Mouse (Mus musculus) E14TG2a.4 (cell line): ENCODE measurements at regions not wholly inside any gene's neighbourhood (a gene's known extent, or its start where the extent isn't known, plus 50 kb on each side); places are given as distances from the start of the nearest gene placed in this dataset.

Source experiments
- H3K27me3 ChIP-seq: 2 replicates; pipeline ENCODE4 v1.6.1; 2014; ENCODE audit warnings: low read length, control low read depth; ENCODE audit not compliant: insufficient read depth
- H3K36me3 ChIP-seq: 2 replicates; pipeline ENCODE4 v1.6.1; 2014; ENCODE audit warnings: low read length, control low read depth; ENCODE audit not compliant: insufficient read depth
- H3K4me1 ChIP-seq: replicated peaks from 2 replicates; pipeline ENCODE4 v1.6.1; 2014; ENCODE audit warnings: low read depth, low read length, control low read depth
- H3K4me3 ChIP-seq: replicated peaks from 2 replicates; pipeline ENCODE4 v1.5.1; 2014; ENCODE audit warnings: mild to moderate bottlenecking, low read length
- H3K9me3 ChIP-seq: 2 replicates; pipeline ENCODE4 v1.6.1; 2014; ENCODE audit warnings: low read length, control low read depth
- CTCF ChIP-seq: conservative IDR thresholded peaks from 2 replicates; pipeline ENCODE4 v1.5.1; 2014; ENCODE audit warnings: low read length
- NANOG ChIP-seq: IDR thresholded peaks from 2 replicates; pipeline ENCODE4 v1.6.1; 2014; ENCODE audit warnings: borderline replicate concordance, low read length, mixed read lengths
- POU5F1 ChIP-seq: IDR thresholded peaks from 2 replicates; pipeline ENCODE4 v1.6.1; 2014; ENCODE audit warnings: low read length, borderline replicate concordance

- no peak overlapping the region for H3K4me3 ChIP-seq
- no peaks in the 10 kb centered on the region; the same call in 1 of the 2 replicates for H3K27me3 ChIP-seq
- H3K36me3 ChIP-seq: no peaks in the 10 kb centered on the region
- H3K9me3 ChIP-seq: no peaks in the 10 kb centered on the region
- TF ChIP-seq POU5F1: no peak
- peaks cover 24% of the 10 kb centered on the region for H3K4me1 ChIP-seq
These were observed 63.7 kb downstream of the Foxd1 start for GRCm38 (mm10) chr13:98417736-98418135.

- H3K36me3 ChIP-seq: no peaks in the 10 kb centered on the region
- TF ChIP-seq CTCF (no peak), NANOG (no peak)
- H3K9me3 ChIP-seq: no peaks in the 10 kb centered on the region
- peaks cover 11% of the 10 kb centered on the region for H3K4me1 ChIP-seq
- H3K27me3 ChIP-seq: peaks cover 4% of the 10 kb centered on the region
- no peak overlapping the region for H3K4me3 ChIP-seq
These were observed 62.4 kb downstream of the Foxd1 start for GRCm38 (mm10) chr13:98416457-98416856.

GRCm38 (mm10) chr13:98414851-98415250 is 60.8 kb downstream of the Foxd1 start:
- Histone ChIP-seq H3K4me3 (no peak overlapping the region), H3K36me3 (no peaks in the 10 kb centered on the region), H3K27me3 (peaks cover 9% of the 10 kb centered on the region), H3K9me3 (no peaks in the 10 kb centered on the region), H3K4me1 (no peaks in the 10 kb centered on the region)
- TF ChIP-seq NANOG (no peak), CTCF (no peak), POU5F1 (no peak)

GRCm38 (mm10) chr13:98413233-98413632 is 59.2 kb downstream of the Foxd1 start:
- Histone ChIP-seq H3K9me3 (no peaks in the 10 kb centered on the region), H3K4me3 (no peak overlapping the region), H3K36me3 (no peaks in the 10 kb centered on the region), H3K27me3 (peaks cover 9% of the 10 kb centered on the region), H3K4me1 (peaks cover 6% of the 10 kb centered on the region; the same call in 1 of the 2 replicates)
- no peak for TF ChIP-seq NANOG
- no peak for TF ChIP-seq CTCF
- TF ChIP-seq POU5F1: no peak
